Mouse (Mus musculus) megakaryocyte, embryonic 14.5 days (primary cell): ENCODE measurements around the gene Ttc7. TPM values are rescaled to one million over a fixed set of nuclear protein-coding genes. Genes with fewer than 3 reads are reported as not detected.

Experiments
- H3K27me3 ChIP-seq: replicated peaks from 2 replicates; pipeline ENCODE3; 2012; ENCODE audit warnings: inconsistent platforms
- H3K36me3 ChIP-seq: replicated peaks from 2 replicates; pipeline ENCODE3; 2012; ENCODE audit warnings: low read length, inconsistent platforms, mixed read lengths
- H3K4me1 ChIP-seq: 2 replicates; pipeline ENCODE4 v1.6.1; 2012; ENCODE audit warnings: inconsistent platforms
- H3K4me3 ChIP-seq: replicated peaks from 2 replicates; pipeline ENCODE3; 2012; ENCODE audit warnings: moderate library complexity, mild to moderate bottlenecking, inconsistent platforms
- H3K9me3 ChIP-seq: 2 replicates; pipeline ENCODE4 v1.6.1; 2012; ENCODE audit warnings: inconsistent platforms
- FLI1 ChIP-seq: IDR thresholded peaks from 2 replicates; pipeline ENCODE4 v1.6.1; 2012; ENCODE audit warnings: low read length, inconsistent platforms, mixed read lengths
- GATA1 ChIP-seq: IDR thresholded peaks from 3 replicates; pipeline ENCODE4 v1.6.1; 2012; ENCODE audit warnings: mixed read lengths, low read length, inconsistent platforms, borderline replicate concordance
- polyA plus RNA-seq: library from polyadenylated mRNA; stranded (reverse); fragments of >175 nt; gene quantifications from 2 replicates; pipeline ENCODE4 v1.2.3, GENCODE M21; 2012; ENCODE audit warnings: low replicate concordance; ENCODE audit not compliant: insufficient read depth

Gene Ttc7
- polyA plus RNA-seq = 8.2 and 14.1 TPM in 2 replicates

DNA sequence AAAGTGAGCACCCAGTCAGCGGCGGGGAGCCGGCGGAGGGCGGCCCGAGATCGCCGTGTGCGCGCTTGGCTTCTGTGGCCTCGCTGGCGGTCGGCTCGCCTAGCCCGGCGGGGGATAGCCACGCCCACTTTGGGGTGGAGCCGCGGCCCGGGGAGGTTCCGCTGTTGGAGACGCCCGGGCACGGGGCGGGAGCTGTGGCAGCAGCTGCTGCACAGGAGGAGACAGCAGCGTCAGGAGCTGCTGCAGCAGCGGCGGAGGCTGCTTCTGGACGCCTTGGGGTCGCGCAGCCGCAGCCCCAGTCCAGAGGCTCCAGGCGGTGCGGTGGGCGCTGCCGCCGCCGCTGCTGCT lies at the start of gene Ttc7:
TSS of gene Ttc7 (plus strand) at position 181 of the 348 bp plus-strand sequence.
- Histone ChIP-seq H3K27me3 (no peaks in the 10 kb centered on the region), H3K4me1 (peaks cover 43% of the 10 kb centered on the region), H3K36me3 (peaks cover 11% of the 10 kb centered on the region), H3K4me3 (peak within 1 kb of the TSS; percentile 99), H3K9me3 (no peaks in the 10 kb centered on the region)
- no peak for TF ChIP-seq GATA1
- TF ChIP-seq FLI1 = no peak

DNA sequence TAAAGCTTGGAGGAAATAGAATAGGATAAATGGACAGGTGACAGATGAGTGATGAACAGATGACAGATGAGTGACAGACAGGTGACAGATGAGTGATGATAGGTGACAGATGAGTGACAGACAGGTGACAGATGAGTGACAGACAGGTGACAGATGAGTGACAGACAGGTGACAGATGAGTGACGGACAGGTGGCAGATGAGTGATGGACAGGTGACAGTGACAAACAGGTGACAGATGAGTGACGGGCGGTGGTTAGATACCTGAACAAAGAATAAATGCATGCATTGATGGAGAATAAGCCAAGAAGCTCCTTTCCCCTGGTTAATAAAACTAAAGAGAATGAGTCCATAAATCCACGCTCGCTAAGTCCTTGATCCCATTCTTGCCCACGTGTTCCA lies 47.7 kb upstream of the Ttc7 start:
- TF ChIP-seq FLI1 (no peak), GATA1 (no peak)
- peaks cover 13% of the 10 kb centered on the region; the same call in 1 of the 2 replicates for H3K9me3 ChIP-seq
- peaks cover 8% of the 10 kb centered on the region for H3K27me3 ChIP-seq
- no peak overlapping the region for H3K4me3 ChIP-seq
- H3K4me1 ChIP-seq = peaks cover 13% of the 10 kb centered on the region; the same call in 1 of the 2 replicates
- no peaks in the 10 kb centered on the region for H3K36me3 ChIP-seq

DNA sequence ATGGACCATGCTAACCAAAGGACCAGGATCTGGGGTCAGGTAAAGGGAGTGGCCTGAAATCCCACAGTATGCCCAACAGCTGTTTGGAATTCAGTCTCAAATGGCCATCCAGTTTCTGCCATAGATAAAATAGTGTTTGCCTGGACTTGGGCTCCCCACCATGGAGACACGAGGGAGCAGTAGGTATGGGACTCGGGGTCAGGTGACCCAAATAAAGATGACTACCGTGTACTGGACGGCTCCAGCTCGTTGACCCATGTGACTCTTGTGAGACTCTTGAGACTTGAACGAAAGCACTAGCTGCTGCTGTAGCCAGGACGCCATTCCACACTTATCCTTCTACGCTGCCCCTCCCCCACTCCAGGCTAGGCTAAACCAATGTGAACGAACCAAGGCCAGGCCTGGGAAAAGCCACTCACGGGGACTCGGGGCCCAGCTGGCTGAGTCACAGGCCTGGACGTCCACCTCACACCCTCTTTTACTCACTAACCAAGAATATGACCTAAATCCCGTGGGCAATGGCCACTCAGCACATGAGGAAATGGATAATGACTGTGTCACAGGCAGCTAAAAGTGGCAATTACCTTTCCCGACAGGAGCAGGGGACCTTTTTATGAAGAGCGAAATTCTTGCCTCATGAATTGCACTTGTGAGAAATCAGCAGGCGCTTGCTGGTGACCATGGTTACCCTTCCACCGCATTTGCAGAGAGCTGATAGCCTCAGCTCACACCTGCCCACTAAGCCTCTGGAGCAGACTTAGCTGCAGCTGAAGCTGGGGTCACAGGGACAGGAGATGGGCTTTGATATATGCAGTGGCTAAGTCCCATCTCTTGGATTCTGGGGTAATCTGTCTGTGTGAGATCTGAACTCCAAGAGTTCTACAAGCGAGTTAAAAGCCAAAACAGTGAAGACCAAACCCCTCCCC lies 45.7 kb upstream of the Ttc7 start:
- TF ChIP-seq FLI1 = no peak
- TF ChIP-seq GATA1 = no peak
- peaks cover 8% of the 10 kb centered on the region for H3K27me3 ChIP-seq
- no peak overlapping the region for H3K4me3 ChIP-seq
- H3K4me1 ChIP-seq = peaks cover 21% of the 10 kb centered on the region
- no peaks in the 10 kb centered on the region for H3K36me3 ChIP-seq
- peaks cover 17% of the 10 kb centered on the region; the same call in 1 of the 2 replicates for H3K9me3 ChIP-seq

DNA sequence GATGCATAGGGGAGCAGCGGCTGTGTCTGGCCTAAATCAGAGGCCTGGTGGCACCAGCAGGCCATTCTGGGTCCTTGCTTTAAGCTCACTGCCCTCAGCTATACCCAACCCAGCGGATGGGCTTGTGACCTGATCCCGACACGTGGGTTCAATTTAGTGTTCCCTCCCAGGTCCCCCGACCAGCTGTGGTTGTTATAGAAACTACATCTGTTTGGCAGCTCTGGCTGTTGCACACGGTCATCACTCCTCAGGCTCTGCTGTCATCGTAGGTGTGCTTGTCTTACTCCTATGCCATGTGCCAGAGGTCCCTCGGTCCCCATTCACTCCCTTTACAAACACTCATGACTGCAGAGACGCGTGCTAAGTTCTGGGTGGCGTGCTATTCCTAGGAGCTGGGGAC lies 44.9 kb upstream of the Ttc7 start:
- Histone ChIP-seq H3K4me1 (peaks cover 26% of the 10 kb centered on the region), H3K27me3 (peaks cover 8% of the 10 kb centered on the region), H3K36me3 (no peaks in the 10 kb centered on the region), H3K4me3 (no peak overlapping the region), H3K9me3 (peaks cover 12% of the 10 kb centered on the region; the same call in 1 of the 2 replicates)
- TF ChIP-seq GATA1 (no peak), FLI1 (no peak)

DNA sequence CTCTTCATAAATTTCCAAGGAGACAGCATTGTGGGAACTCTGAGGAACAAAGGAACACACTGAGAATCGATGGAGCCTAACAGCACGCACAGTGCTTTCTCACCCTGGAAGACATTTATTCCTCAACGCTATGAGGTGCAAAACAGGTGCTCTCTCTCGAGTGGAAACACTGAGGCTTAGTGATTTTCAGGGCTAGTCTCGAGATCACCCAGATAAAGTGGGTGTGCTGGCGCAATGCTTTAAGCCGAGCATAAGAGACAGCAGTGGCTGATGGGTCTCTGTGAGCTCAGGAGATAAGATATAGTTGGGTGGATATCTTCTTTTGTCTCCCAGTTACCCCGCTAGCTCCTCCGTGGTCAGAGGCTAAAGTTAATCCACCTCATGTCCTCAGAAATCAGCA lies 36.6 kb upstream of the Ttc7 start:
- peaks cover 4% of the 10 kb centered on the region; the same call in 1 of the 2 replicates for H3K9me3 ChIP-seq
- no peaks in the 10 kb centered on the region for H3K27me3 ChIP-seq
- H3K4me3 ChIP-seq = no peak overlapping the region
- peaks cover 42% of the 10 kb centered on the region for H3K4me1 ChIP-seq
- TF ChIP-seq GATA1 (no peak), FLI1 (no peak)
- H3K36me3 ChIP-seq = no peaks in the 10 kb centered on the region

DNA sequence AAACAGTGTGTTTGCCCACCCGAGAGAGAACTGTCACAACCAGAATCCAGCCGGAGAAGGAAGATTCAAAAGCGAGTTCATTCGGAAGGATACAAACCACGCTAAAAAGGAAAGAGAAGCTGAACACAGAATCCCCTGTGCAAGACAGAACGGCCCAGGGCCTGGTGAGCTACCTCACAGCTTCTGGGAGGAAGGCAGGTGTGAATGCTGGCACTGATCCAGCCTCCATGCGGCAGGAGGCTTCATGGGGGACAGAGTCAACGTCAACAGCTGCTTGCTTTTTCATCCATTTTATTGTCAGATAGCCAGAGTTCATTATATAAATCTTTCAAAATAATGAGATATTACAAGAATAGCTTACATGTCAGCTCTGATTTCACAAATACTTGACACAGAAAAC lies 28.3 kb upstream of the Ttc7 start:
- TF ChIP-seq FLI1 (no peak), GATA1 (no peak)
- Histone ChIP-seq H3K9me3 (no peaks in the 10 kb centered on the region), H3K36me3 (peaks cover 67% of the 10 kb centered on the region), H3K4me3 (no peak overlapping the region), H3K27me3 (no peaks in the 10 kb centered on the region), H3K4me1 (peaks cover 26% of the 10 kb centered on the region)

DNA sequence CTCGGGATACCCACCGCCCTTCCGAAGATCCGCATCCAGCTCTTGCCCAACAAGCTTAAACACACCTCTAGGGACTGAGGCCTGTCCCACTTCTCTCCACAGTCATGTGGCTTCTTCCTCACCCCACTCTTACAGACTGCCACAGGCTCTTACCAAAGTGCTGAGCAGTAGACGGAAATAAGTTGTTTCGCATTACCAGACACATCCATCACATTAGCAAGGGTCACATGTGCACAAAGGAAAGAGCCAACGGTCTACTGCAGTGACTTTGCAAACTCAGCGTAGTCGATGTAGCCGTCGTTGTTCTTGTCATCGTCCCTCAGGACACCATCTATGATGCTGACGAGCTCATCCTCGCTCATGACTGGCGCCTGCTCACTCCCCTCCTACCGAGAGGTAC lies 27.0 kb upstream of the Ttc7 start:
- no peaks in the 10 kb centered on the region for H3K9me3 ChIP-seq
- H3K36me3 ChIP-seq = peaks cover 79% of the 10 kb centered on the region
- TF ChIP-seq GATA1 (no peak), FLI1 (no peak)
- no peaks in the 10 kb centered on the region for H3K27me3 ChIP-seq
- H3K4me1 ChIP-seq = peaks cover 26% of the 10 kb centered on the region
- H3K4me3 ChIP-seq = peak overlapping the region; percentile 42

DNA sequence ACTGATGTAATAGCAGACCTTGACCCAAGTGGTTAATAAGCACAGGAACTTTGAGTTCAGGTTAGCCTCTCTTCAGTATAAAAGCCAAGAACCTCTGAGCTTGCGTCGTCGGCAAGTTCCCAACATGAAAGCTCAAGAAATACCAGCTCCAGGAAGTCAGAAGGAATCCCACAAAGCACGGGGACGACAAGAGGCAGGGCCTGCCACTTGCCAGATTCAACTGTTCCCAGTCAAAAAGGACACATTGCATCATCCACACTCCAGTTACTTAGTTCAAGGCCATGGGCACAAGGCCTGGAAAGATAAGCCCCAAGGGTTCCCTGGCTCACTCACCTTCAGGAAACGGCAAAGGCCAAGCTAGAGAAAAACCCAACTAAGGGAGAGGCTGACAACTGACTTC lies 19.3 kb upstream of the Ttc7 start:
- peaks cover 33% of the 10 kb centered on the region for H3K4me1 ChIP-seq
- peaks cover 55% of the 10 kb centered on the region for H3K36me3 ChIP-seq
- peak overlapping the region; percentile 46 for H3K4me3 ChIP-seq

DNA sequence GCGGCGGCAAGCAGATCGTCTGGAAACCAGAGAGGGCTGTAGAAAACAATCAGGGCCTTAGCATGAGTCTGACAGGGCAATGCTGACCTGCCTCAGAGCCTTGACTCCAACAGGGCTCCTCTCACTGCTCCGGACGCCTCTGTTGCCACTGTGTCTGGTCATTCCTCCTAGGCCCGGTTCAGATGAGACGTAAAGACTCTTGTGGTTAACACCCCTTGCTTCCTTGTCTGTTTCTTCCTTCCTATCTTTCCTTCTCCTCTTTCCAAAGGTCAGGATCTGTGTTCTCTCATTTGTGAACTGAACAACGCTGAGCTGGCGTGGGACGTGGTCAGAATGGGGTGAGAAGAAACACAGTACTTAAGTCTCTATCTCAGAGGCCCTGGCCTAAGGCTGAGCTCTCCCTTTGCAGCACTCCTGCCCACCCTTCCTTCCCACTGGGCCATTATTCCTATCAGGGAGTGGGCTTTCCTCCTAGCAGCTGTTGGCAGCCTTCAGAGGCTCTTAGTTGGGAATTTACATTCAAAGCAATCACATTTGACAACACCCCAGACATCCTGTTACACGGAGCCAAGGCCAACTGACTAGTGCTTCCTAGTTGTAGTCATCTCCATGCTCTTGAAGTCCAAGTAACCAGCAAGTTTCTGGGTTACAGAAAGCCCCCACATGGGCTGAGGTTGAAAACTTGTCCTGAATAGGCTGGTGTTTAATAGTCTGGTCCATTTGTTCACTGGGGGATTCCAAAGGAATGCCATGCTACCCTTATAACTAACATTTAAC lies 18.4 kb upstream of the Ttc7 start:
- H3K27me3 ChIP-seq = peaks cover 2% of the 10 kb centered on the region
- H3K36me3 ChIP-seq = peaks cover 48% of the 10 kb centered on the region
- peaks cover 30% of the 10 kb centered on the region for H3K4me1 ChIP-seq
- 0 out of 2 replicates have a peak, but pooled peaks cover 7% of the 10 kb centered on the region for H3K9me3 ChIP-seq
- peak overlapping the region; percentile 94 for H3K4me3 ChIP-seq
- TF ChIP-seq GATA1 (no peak), FLI1 (no peak)

More for the DNA sequence above, 19.3 kb upstream of the Ttc7 start:
- H3K9me3 ChIP-seq = 0 out of 2 replicates have a peak, but pooled peaks cover 7% of the 10 kb centered on the region
- peaks cover 1% of the 10 kb centered on the region for H3K27me3 ChIP-seq
- TF ChIP-seq FLI1 (no peak), GATA1 (no peak)
